Comparison of ENCODE assay signal across 9 mouse cellular contexts in the genomic region with DNA sequence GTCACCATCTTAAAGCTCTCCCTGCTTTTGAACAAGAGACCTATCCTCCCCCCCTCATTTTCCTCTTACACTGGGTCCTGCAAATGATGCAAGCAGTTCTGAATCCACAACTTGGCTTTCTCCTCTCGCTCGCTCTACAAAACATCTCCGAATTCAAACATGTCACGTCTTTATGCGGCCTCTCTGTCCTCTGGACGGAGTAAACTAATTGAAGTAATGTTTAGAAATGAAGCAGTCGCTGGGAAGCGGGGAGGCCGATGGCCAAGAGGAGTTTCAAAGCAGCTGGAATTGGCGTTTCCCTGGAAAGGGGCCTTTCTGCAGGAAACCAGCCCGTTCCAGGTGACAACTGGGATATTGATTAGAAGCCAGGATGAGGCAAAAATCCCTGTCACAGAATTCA.
DNase-seq lines count a peak whose midpoint lies in the region; ATAC-seq and TF ChIP-seq lines count a peak whose summit lies in the region.
"Had no signal": no experiment of that assay in that cellular context is flagged by ENCODE, and none has a peak within 500 bp of the region (broad histone marks: within the 10 kb centered on the region; RNA-seq: fewer than 3 reads in every experiment).

No protein-coding gene starts in this region.

- no peak for DNase-seq in kidney, adult 18-20 months
- DNase-seq in limb, embryonic 14.5 days (ENCODE audit: low spot score) = no peak
- DNase-seq in gastrocnemius, postnatal 10 days = no peak
- DNase-seq in left cerebral cortex, adult 2 months (ENCODE audit: extremely low spot score in 1 of 2, low spot score in 2 of 2) = no peak

- H3K9me3 ChIP-seq in kidney, embryonic 16.5 days (ENCODE audit: low read length) = no peaks in the 10 kb centered on the region
- H3K9me3 ChIP-seq in forebrain, embryonic 13.5 days (replicated peaks) = no peaks in the 10 kb centered on the region
- no peaks in the 10 kb centered on the region for H3K9me3 ChIP-seq in limb, embryonic 14.5 days (ENCODE audit: control insufficient read depth, low read length)
- H3K9me3 ChIP-seq in neural tube, embryonic 12.5 days = no peaks in the 10 kb centered on the region

- no peak overlapping the region for H3K9ac ChIP-seq in kidney, embryonic 16.5 days (replicated peaks; ENCODE audit: low read length)
- H3K9ac ChIP-seq in forebrain, embryonic 13.5 days = peak overlapping the region; percentile 13; the same call in 1 of the 2 replicates
- 0 out of 2 replicates have a peak overlapping the region, but pooled peaks have one; percentile 22 for H3K9ac ChIP-seq in limb, embryonic 14.5 days (ENCODE audit: low read depth, low read length, severe bottlenecking)
- H3K9ac ChIP-seq in neural tube, embryonic 12.5 days = no peak overlapping the region

- no peaks in the 10 kb centered on the region for H3K27me3 ChIP-seq in kidney, embryonic 16.5 days (ENCODE audit: insufficient read depth, low read length)
- peaks cover 11% of the 10 kb centered on the region for H3K27me3 ChIP-seq in forebrain, embryonic 13.5 days
- no peaks in the 10 kb centered on the region for H3K27me3 ChIP-seq in limb, embryonic 14.5 days (ENCODE audit: control insufficient read depth, insufficient read depth, low read length)
- no peaks in the 10 kb centered on the region for H3K27me3 ChIP-seq in neural tube, embryonic 12.5 days (replicated peaks)

- 59% methylated on average over 11 of the region's 11 CpGs for WGBS in kidney, embryonic 16.5 days
- WGBS in forebrain, embryonic 13.5 days = 57% methylated on average over 11 of the region's 11 CpGs
- WGBS in limb, embryonic 14.5 days = 50% methylated on average over 11 of the region's 11 CpGs
- WGBS in neural tube, embryonic 12.5 days = 73% methylated on average over 11 of the region's 11 CpGs

- peak overlapping the region; percentile 40; the same call in 1 of the 2 replicates for H3K4me3 ChIP-seq in kidney, embryonic 16.5 days (ENCODE audit: low read length)
- H3K4me3 ChIP-seq in forebrain, embryonic 13.5 days = peak overlapping the region; percentile 28; the same call in 1 of the 2 replicates
- no peak overlapping the region for H3K4me3 ChIP-seq in limb, embryonic 14.5 days (replicated peaks; ENCODE audit: low read length)
- H3K4me3 ChIP-seq in neural tube, embryonic 12.5 days = no peak overlapping the region
- no peak overlapping the region; the same call in 1 of the 2 replicates for H3K4me3 ChIP-seq in left cerebral cortex, adult 2 months
- H3K4me3 ChIP-seq: erythroblast, embryonic 14.5 days had no signal

- ATAC-seq in kidney, embryonic 16.5 days (ENCODE audit: low FRiP score, low TSS enrichment) = no peak
- ATAC-seq in forebrain, embryonic 13.5 days = no peak
- ATAC-seq in limb, embryonic 14.5 days (ENCODE audit: low FRiP score, low read depth) = no peak
- no peak for ATAC-seq in neural tube, embryonic 12.5 days (ENCODE audit: low FRiP score, low read depth)
- no peak for ATAC-seq in activated CD4-positive, CD25-positive, alpha-beta regulatory T cell, adult 4 months

- TF ChIP-seq POLR2A in limb, embryonic 14.5 days (IDR thresholded peaks at IDR 0.05; ENCODE audit: borderline replicate concordance, extremely low read depth, insufficient read depth, insufficient read length) = no peak

- H3K36me3 ChIP-seq in kidney, embryonic 16.5 days (ENCODE audit: insufficient read depth, low read length) = no peaks in the 10 kb centered on the region
- H3K36me3 ChIP-seq in forebrain, embryonic 13.5 days (ENCODE audit: poor library complexity, severe bottlenecking) = no peaks in the 10 kb centered on the region
- H3K36me3 ChIP-seq in limb, embryonic 14.5 days (ENCODE audit: control insufficient read depth, insufficient read depth, low read length) = no peaks in the 10 kb centered on the region
- H3K36me3 ChIP-seq in neural tube, embryonic 12.5 days = no peaks in the 10 kb centered on the region

- H3K4me2 ChIP-seq in kidney, embryonic 16.5 days (replicated peaks; ENCODE audit: low read depth, low read length) = peak overlapping the region; percentile 58
- peak overlapping the region; percentile 60 for H3K4me2 ChIP-seq in forebrain, embryonic 13.5 days
- peak overlapping the region; percentile 55 for H3K4me2 ChIP-seq in limb, embryonic 14.5 days (replicated peaks; ENCODE audit: low read depth, low read length, severe bottlenecking)
- H3K4me2 ChIP-seq in neural tube, embryonic 12.5 days (replicated peaks) = peak overlapping the region; percentile 56

- peaks cover 17% of the 10 kb centered on the region for H3K4me1 ChIP-seq in kidney, embryonic 16.5 days (ENCODE audit: insufficient read depth, low read length)
- peaks cover 14% of the 10 kb centered on the region for H3K4me1 ChIP-seq in forebrain, embryonic 13.5 days
- H3K4me1 ChIP-seq in limb, embryonic 14.5 days (ENCODE audit: control insufficient read depth, insufficient read depth, low read length) = peaks cover 13% of the 10 kb centered on the region
- H3K4me1 ChIP-seq in neural tube, embryonic 12.5 days = peaks cover 12% of the 10 kb centered on the region

- intact Hi-C loops in left cerebral cortex, adult 2 months (cut with DNase I) = no loop called here

- no peak for TF ChIP-seq CTCF in left cerebral cortex, adult 2 months (IDR thresholded peaks at IDR 0.05)

- H3K27ac ChIP-seq in kidney, embryonic 16.5 days (ENCODE audit: low read length) = no peak overlapping the region
- no peak overlapping the region for H3K27ac ChIP-seq in forebrain, embryonic 13.5 days
- peak overlapping the region; percentile 59 for H3K27ac ChIP-seq in limb, embryonic 14.5 days (replicated peaks; ENCODE audit: low read depth, low read length)
- H3K27ac ChIP-seq in neural tube, embryonic 12.5 days = no peak overlapping the region
- H3K27ac ChIP-seq in left cerebral cortex, adult 2 months = no peak overlapping the region

Comparison
In these comparisons a context has a peak if more than half of its experiments do, and no peak if none do; other contexts are left out.
1. H3K4me3 ChIP-seq: peak in kidney, embryonic 16.5 days (single experiment) and forebrain, embryonic 13.5 days (single experiment); none in limb, embryonic 14.5 days (single experiment), neural tube, embryonic 12.5 days (single experiment) and left cerebral cortex, adult 2 months (single experiment).
2. H3K9ac ChIP-seq: peak in forebrain, embryonic 13.5 days (single experiment) and limb, embryonic 14.5 days (single experiment); none in kidney, embryonic 16.5 days (single experiment) and neural tube, embryonic 12.5 days (single experiment).
3. Peak in every context shown above with its lines, with median percentiles within 50 percentile points of each other: H3K4me2 ChIP-seq.